Mouse (Mus musculus) heart, embryonic 13.5 days (tissue): Measurements from ENCODE around the gene Exoc4. TPM values are rescaled to one million over a fixed set of nuclear protein-coding genes. Genes with fewer than 3 reads are reported as not detected.

Experiments used
- ATAC-seq: fragments of 200-750 bp; cut with Nextera tagmentation; 2 replicates; pipeline ENCODE4 v1.8.0; 2017; ENCODE audit warnings: moderate TSS enrichment; ENCODE audit not compliant: insufficient number of reproducible peaks, low FRiP score, low TSS enrichment; ENCODE audit errors: extremely low read depth
- H3K27ac ChIP-seq: fragments of 300-500 bp; sonication (generic); replicated peaks from 2 replicates; pipeline ENCODE4 v1.5.1; 2015; ENCODE audit warnings: moderate library complexity, mild to moderate bottlenecking, inconsistent platforms
- H3K27me3 ChIP-seq: fragments of 300-500 bp; sonication (generic); replicated peaks from 2 replicates; pipeline ENCODE4 v1.6.1; 2015; ENCODE audit warnings: mild to moderate bottlenecking, inconsistent platforms
- H3K36me3 ChIP-seq: fragments of 300-500 bp; sonication (generic); 2 replicates; pipeline ENCODE4 v1.6.1; 2015; ENCODE audit warnings: mild to moderate bottlenecking, inconsistent platforms
- H3K4me1 ChIP-seq: fragments of 300-500 bp; sonication (generic); 2 replicates; pipeline ENCODE4 v1.6.1; 2015; ENCODE audit warnings: inconsistent platforms
- H3K4me2 ChIP-seq: fragments of 300-500 bp; sonication (generic); 2 replicates; pipeline ENCODE4 v1.6.1; 2015; ENCODE audit warnings: inconsistent platforms, mild to moderate bottlenecking, moderate library complexity
- H3K4me3 ChIP-seq: fragments of 300-500 bp; sonication (generic); 2 replicates; pipeline ENCODE4 v1.5.1; 2015; ENCODE audit warnings: moderate library complexity, mild to moderate bottlenecking, inconsistent platforms
- H3K9ac ChIP-seq: fragments of 300-500 bp; sonication (generic); 2 replicates; pipeline ENCODE4 v1.6.1; 2015; ENCODE audit warnings: inconsistent platforms, mild to moderate bottlenecking, moderate library complexity
- H3K9me3 ChIP-seq: fragments of 300-500 bp; sonication (generic); 2 replicates; pipeline ENCODE4 v1.6.1; 2016; ENCODE audit warnings: inconsistent platforms
- WGBS: fragments of 180-500 bp; shearing (Covaris S2); methylation state at CpG from one replicate; pipeline ENCODE4 v1.1.7; 2015; ENCODE audit warnings: mixed read lengths; 5-methylcytosine and 5-hydroxymethylcytosine counted together
- polyA plus RNA-seq: library from polyadenylated mRNA; unstranded; fragments of >200 nt; fragmentation: Nextera tagmentation; extraction: Ambion mirVana; gene quantifications from 2 replicates; pipeline ENCODE4 v1.2.1, GENCODE M21; 2015

The Exoc4 gene
- polyA plus RNA-seq, 1 experiment from 2014 or later, result 31.3 TPM

GRCm38 (mm10) chr6:33405562-33406275 lies 156.8 kb downstream of the Exoc4 start:
- Histone ChIP-seq H3K9me3 (no peaks in the 10 kb centered on the region), H3K27me3 (no peaks in the 10 kb centered on the region), H3K4me2 (no peak overlapping the region), H3K4me3 (no peak overlapping the region), H3K36me3 (no peaks in the 10 kb centered on the region), H3K27ac (no peak overlapping the region), H3K9ac (no peak overlapping the region), H3K4me1 (peaks cover 10% of the 10 kb centered on the region)
- no peak for ATAC-seq
- 60% methylated on average over 4 of the region's 4 CpGs for WGBS

GRCm38 (mm10) chr6:33409586-33409985 lies 160.7 kb downstream of the Exoc4 start:
- H3K4me1 ChIP-seq, result peaks cover 10% of the 10 kb centered on the region
- H3K9ac ChIP-seq, result no peak overlapping the region
- no peaks in the 10 kb centered on the region for H3K36me3 ChIP-seq
- H3K9me3 ChIP-seq, result no peaks in the 10 kb centered on the region
- no peak overlapping the region for H3K4me2 ChIP-seq
- WGBS, result 59% methylated on average over 3 of the region's 3 CpGs
- no peak for ATAC-seq
- H3K4me3 ChIP-seq, result no peak overlapping the region
- H3K27ac ChIP-seq, result no peak overlapping the region
- H3K27me3 ChIP-seq, result no peaks in the 10 kb centered on the region

GRCm38 (mm10) chr6:33425007-33425406 lies 176.1 kb downstream of the Exoc4 start:
- H3K27ac ChIP-seq, result no peak overlapping the region
- H3K27me3 ChIP-seq, result no peaks in the 10 kb centered on the region
- no peaks in the 10 kb centered on the region for H3K4me1 ChIP-seq
- no peak overlapping the region for H3K4me3 ChIP-seq
- ATAC-seq, result no peak
- H3K36me3 ChIP-seq, result no peaks in the 10 kb centered on the region
- no peak overlapping the region for H3K4me2 ChIP-seq
- H3K9ac ChIP-seq, result no peak overlapping the region
- H3K9me3 ChIP-seq, result no peaks in the 10 kb centered on the region

GRCm38 (mm10) chr6:33431207-33431787 lies 182.4 kb downstream of the Exoc4 start:
- 60% methylated on average over 4 of the region's 4 CpGs for WGBS

GRCm38 (mm10) chr6:33440508-33440907 lies 191.6 kb downstream of the Exoc4 start:
- Histone ChIP-seq H3K4me3 (no peak overlapping the region), H3K27ac (no peak overlapping the region), H3K27me3 (no peaks in the 10 kb centered on the region), H3K36me3 (peaks cover 25% of the 10 kb centered on the region), H3K4me2 (no peak overlapping the region), H3K4me1 (peaks cover 7% of the 10 kb centered on the region), H3K9ac (no peak overlapping the region), H3K9me3 (no peaks in the 10 kb centered on the region)
- WGBS, result 69% methylated on average over 1 of the region's 1 CpGs
- ATAC-seq, result no peak

More at GRCm38 (mm10) chr6:33431207-33431787, 182.4 kb downstream of the Exoc4 start:
- no peak overlapping the region for H3K9ac ChIP-seq
- H3K9me3 ChIP-seq, result no peaks in the 10 kb centered on the region
- no peak overlapping the region for H3K4me2 ChIP-seq
- H3K4me3 ChIP-seq, result no peak overlapping the region
- H3K36me3 ChIP-seq, result no peaks in the 10 kb centered on the region
- ATAC-seq, result no peak
- H3K4me1 ChIP-seq, result peaks cover 4% of the 10 kb centered on the region; the same call in 1 of the 2 replicates
- H3K27ac ChIP-seq, result no peak overlapping the region
- no peaks in the 10 kb centered on the region for H3K27me3 ChIP-seq

- no peaks in the 10 kb centered on the region for H3K27me3 ChIP-seq
- peaks cover 6% of the 10 kb centered on the region for H3K4me1 ChIP-seq
- WGBS, result 87% methylated on average over 2 of the region's 2 CpGs
- ATAC-seq, result no peak
- H3K9me3 ChIP-seq, result no peaks in the 10 kb centered on the region
- no peaks in the 10 kb centered on the region for H3K36me3 ChIP-seq
- no peak overlapping the region for H3K4me3 ChIP-seq
- H3K27ac ChIP-seq, result no peak overlapping the region
- no peak overlapping the region for H3K9ac ChIP-seq
- no peak overlapping the region for H3K4me2 ChIP-seq
These were observed 204.9 kb downstream of the Exoc4 start for GRCm38 (mm10) chr6:33453810-33454209.

GRCm38 (mm10) chr6:33454354-33454753 lies 205.5 kb downstream of the Exoc4 start:
- Histone ChIP-seq H3K9ac (no peak overlapping the region), H3K9me3 (no peaks in the 10 kb centered on the region), H3K4me1 (peaks cover 6% of the 10 kb centered on the region), H3K4me2 (no peak overlapping the region), H3K36me3 (no peaks in the 10 kb centered on the region), H3K27ac (no peak overlapping the region), H3K27me3 (no peaks in the 10 kb centered on the region), H3K4me3 (no peak overlapping the region)
- ATAC-seq, result no peak
- WGBS, result 66% methylated on average over 2 of the region's 2 CpGs

- Histone ChIP-seq H3K4me3 (no peak overlapping the region), H3K36me3 (no peaks in the 10 kb centered on the region), H3K4me1 (peaks cover 6% of the 10 kb centered on the region), H3K27me3 (no peaks in the 10 kb centered on the region), H3K9ac (no peak overlapping the region), H3K9me3 (no peaks in the 10 kb centered on the region), H3K27ac (no peak overlapping the region), H3K4me2 (no peak overlapping the region)
- 91% methylated on average over 1 of the region's 1 CpGs for WGBS
- no peak for ATAC-seq
These were observed 206.4 kb downstream of the Exoc4 start for GRCm38 (mm10) chr6:33455238-33455637.

- Histone ChIP-seq H3K4me2 (no peak overlapping the region), H3K4me1 (0 out of 2 replicates have a peak, but pooled peaks cover 5% of the 10 kb centered on the region), H3K9me3 (no peaks in the 10 kb centered on the region), H3K9ac (no peak overlapping the region), H3K36me3 (no peaks in the 10 kb centered on the region), H3K27ac (no peak overlapping the region), H3K27me3 (no peaks in the 10 kb centered on the region), H3K4me3 (no peak overlapping the region)
- ATAC-seq, result no peak
- 86% methylated on average over 3 of the region's 3 CpGs for WGBS
These were observed 216.0 kb downstream of the Exoc4 start for GRCm38 (mm10) chr6:33464862-33465261.

GRCm38 (mm10) chr6:33465392-33465791 lies 216.5 kb downstream of the Exoc4 start:
- Histone ChIP-seq H3K9me3 (no peaks in the 10 kb centered on the region), H3K36me3 (no peaks in the 10 kb centered on the region), H3K9ac (no peak overlapping the region), H3K4me2 (no peak overlapping the region), H3K27me3 (no peaks in the 10 kb centered on the region), H3K4me1 (0 out of 2 replicates have a peak, but pooled peaks cover 5% of the 10 kb centered on the region), H3K4me3 (no peak overlapping the region), H3K27ac (no peak overlapping the region)
- ATAC-seq, result no peak
- 79% methylated on average over 3 of the region's 3 CpGs for WGBS

- 0 out of 2 replicates have a peak, but pooled peaks cover 5% of the 10 kb centered on the region for H3K4me1 ChIP-seq
- 79% methylated on average over 5 of the region's 5 CpGs for WGBS
- no peak overlapping the region for H3K4me2 ChIP-seq
- ATAC-seq, result no peak
- H3K27ac ChIP-seq, result no peak overlapping the region
- H3K9me3 ChIP-seq, result no peaks in the 10 kb centered on the region
- no peaks in the 10 kb centered on the region for H3K36me3 ChIP-seq
- H3K4me3 ChIP-seq, result no peak overlapping the region
- H3K9ac ChIP-seq, result no peak overlapping the region
- no peaks in the 10 kb centered on the region for H3K27me3 ChIP-seq
These were observed 217.4 kb downstream of the Exoc4 start for GRCm38 (mm10) chr6:33466168-33466839.
